Mouse (Mus musculus): ENCODE data around the gene Mthfr.

Gene Mthfr

DNA sequence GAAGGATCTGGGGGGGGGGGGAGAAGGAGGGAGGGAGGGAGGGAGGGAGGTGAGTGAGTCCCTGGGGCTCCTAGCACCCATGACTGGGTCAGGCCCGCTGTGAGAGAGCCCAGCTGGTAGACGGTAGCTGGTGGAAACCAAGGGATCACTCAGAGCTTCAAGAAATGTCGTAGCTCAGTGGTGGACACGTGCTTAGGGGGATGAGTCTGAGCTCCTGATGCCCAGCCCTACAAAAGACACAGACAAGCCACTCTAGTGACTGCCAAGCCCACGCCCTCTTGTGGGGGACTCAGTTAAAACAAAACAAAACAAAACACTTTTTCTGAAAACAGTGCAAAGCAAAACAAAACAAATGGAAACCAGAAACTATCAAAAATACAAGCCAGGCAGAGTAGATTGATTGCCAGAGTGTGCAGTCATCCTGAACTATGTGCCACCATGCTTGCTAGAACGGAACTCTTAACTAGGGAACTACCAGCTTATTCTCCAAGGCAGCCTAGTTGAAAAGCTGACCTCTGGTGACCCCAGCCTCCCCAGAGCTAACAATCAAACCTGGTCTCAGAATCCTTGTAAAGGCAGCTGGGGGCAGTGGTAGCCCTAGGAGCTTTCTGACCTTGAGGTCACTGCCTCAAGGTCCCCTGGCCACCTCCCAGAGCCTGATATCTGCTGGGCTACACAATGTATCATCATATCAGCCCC, 27.0 kb downstream of the Mthfr start:
- DNase-seq (ENCODE audit: low spot score), result no peak

DNA sequence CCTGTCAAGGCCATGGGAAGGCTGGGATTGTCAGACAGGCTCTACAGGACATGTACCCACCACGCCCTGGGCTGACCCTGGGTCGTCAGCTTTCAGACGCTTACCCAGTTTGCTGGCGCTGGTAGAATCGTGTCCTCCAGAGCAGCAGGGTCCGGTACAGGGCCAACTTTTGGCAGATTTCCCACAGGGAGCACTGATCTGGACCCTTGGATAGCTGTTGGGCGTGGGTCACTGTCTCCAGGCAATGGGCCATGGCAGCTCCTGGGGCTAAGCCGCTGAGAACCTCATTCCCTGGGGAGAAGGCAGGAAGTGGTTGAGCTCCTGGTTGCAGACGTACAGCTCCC, 27.5 kb downstream of the Mthfr start:
- no peak for DNase-seq (ENCODE audit: low spot score)

DNA sequence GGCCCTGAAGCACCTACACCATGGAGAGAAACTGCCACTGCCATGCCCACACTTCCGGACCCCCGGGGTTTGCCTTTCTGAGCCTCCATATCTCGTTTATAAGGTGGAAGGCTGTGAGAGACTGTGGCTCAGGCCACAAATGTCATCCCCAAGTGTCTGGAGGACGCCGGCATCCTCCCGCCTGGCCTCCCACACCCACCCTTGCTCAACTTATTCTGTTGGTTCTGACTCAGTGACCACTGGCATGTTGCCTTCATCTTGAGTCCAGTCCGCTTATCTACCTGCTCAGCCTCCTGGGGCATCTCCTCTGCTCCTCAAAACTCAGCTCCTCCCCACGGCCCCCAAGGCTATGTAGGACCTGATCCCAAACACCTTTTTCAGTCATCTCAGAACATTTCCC, 28.5 kb downstream of the Mthfr start:
- no peak for DNase-seq (ENCODE audit: low spot score)

GRCm38 (mm10) chr4:148069602-148070218, 30.8 kb downstream of the Mthfr start:
- DNase-seq (ENCODE audit: low spot score), result no peak

GRCm38 (mm10) chr4:148071508-148071907, 32.6 kb downstream of the Mthfr start:
- no peak for DNase-seq (ENCODE audit: low spot score)

- DNase-seq (ENCODE audit: low spot score), result no peak
Observed at GRCm38 (mm10) chr4:148074521-148075189, 35.8 kb downstream of the Mthfr start.

- peak; percentile 42 for DNase-seq (ENCODE audit: low spot score)
Observed at GRCm38 (mm10) chr4:148075259-148075658, 36.4 kb downstream of the Mthfr start.

DNA sequence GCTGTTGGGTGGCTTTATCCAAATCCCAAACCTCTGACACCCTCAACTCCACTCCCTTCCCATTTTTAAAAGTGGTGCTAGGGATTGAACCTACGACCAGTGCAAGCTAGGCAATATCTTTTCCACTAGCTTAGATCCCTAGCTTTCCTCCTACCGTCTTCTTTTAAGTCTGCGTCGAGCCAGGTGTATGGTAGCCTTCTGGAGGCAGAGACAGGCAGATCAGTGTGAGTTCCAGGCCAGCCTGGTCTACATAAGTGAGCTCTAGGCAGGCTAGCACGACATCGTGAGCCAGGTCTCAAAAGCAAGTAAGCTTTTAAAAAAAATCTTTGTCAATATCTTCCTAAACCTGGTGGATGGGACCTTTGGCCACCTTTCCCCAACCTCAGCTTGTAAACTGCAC, 37.0 kb downstream of the Mthfr start:
- no peak for DNase-seq (ENCODE audit: low spot score)

- no peak for DNase-seq (ENCODE audit: low spot score)
Observed at GRCm38 (mm10) chr4:148079212-148079611, 40.3 kb downstream of the Mthfr start.

- DNase-seq (ENCODE audit: low spot score), result no peak
Observed at GRCm38 (mm10) chr4:148079944-148080596, 41.2 kb downstream of the Mthfr start.

DNA sequence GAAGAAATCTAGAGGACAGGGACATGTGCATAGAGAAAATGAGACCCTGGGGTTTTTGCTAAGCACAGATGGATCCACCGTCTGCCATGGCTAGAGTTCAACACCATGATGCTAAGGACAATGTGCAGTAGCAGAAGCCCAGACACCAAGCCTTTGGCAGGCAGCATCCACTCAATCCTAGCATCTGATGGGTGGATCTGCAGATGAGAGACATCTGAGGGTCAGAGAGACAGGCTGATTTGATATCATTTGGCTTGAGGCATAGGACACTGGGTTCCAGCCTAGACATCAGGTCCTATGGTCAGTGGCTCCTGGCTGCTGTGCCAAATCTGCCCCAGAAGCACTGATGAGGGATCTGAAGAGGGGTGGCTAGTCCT, 41.7 kb downstream of the Mthfr start:
- DNase-seq (ENCODE audit: low spot score), result no peak

- DNase-seq (ENCODE audit: low spot score), result no peak
Observed at GRCm38 (mm10) chr4:148081201-148081600, 42.3 kb downstream of the Mthfr start.

DNA sequence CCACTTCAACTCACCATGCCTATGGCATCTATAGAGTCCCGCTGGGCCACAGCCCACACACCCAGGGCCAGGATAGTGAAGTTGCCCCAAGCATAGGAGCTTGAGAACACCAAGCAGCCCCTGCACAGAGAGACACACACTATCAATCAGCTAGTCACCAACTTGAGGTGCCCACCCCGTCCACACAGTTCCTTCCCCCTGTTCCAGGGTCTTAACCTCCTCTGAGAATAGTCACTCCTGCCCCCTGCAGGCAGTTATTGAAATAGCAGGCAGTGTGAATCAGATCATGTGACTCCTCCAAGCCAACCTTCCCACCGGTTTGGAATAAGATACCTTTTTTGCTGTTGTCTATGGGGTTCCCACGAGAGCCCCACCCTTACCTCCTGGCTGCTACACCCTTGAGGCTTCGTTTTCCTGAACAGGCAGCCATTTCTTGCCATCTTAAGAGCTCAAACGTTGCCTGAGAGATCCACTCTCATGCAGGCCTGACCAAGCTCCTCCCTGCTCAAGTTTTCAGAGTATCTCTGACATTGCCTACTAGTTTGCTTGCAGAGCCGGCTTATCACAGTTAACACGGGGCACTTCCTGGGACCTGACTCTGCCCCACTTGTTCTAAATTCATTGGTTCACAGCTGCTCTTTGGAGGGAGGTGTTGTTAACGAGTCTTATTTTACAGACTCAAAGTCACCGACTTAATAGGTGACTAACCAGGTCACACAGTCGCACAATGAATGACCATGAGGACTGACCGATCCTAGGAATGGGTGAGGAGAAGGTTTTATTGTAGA, 43.6 kb downstream of the Mthfr start:
- DNase-seq (ENCODE audit: low spot score), result peak; percentile 80

DNA sequence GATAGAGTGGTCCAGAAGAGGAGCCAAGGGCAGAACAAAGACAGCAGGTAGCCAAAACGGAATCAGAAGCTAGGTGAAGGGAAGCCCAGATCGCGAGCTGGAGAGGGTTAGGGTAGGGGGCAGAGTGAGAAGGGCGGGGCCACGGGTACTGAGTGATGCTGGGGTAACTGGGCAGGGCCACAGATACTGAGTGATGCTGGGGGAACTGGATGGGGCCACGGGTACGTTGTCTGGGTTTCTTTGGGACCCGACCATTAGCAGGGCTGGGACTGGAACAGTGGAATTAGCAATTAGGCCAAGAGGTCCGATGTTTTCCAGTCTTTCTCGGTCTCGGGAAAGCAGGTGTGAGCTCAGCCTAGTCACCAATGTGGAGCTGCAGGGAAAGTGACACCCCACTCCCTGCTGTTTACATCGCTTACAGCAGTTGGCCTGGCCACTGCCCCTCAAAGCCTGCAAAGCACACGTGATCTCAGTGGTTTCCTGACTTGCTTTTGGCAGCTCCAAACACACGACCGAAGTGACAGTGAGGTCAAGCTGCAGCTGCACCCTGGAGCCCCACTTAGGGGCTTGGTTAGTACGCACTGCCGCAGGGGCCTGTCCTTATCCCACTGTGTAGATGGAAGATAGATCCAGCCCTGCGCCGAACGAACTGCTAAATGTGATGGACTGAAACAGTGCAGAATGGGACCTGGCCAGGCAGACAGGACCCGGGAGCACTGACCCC, 44.5 kb downstream of the Mthfr start:
- DNase-seq (ENCODE audit: low spot score), result no peak

- DNase-seq (ENCODE audit: low spot score), result peak; percentile 89
Observed at GRCm38 (mm10) chr4:148084261-148084714, 45.4 kb downstream of the Mthfr start.

DNA sequence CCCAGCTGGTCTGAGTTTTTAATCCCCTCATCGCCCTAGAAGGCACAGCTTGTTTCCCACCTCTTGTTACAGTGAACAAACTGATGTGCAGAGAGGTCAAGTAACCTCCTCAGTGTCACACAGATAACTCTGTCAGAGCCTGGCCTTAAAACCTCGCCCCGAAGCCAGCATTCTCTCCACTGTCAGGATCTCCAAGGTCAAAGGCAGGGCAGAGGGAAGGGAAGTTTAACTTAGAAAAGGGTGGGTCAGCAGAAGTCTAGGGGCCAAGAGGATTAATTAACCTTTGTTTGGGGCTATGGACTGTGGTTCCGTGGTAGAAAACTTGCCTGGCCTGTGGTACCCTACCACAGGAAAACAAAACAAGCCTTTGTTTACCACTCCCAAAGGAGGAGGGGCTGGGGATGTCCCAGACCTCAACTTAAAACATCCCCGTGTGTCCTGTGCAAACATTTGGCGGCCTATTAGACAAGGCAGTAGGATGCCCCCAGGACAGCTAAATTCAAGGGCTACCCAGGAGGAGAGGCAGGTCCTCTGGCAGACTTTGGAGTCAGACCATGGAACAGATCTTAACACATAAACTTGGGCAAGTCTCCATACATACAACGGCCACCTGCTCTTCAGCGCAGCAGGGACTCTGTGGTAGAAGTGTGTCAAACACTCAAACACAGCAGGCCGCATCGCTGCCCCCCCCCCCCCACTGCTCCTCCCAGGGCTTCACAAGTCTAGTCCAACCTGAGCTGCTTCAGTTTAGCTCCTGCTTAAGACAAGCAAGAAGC, 46.4 kb downstream of the Mthfr start:
- DNase-seq (ENCODE audit: low spot score), result peak; percentile 62

- DNase-seq (ENCODE audit: low spot score), result no peak
Observed at GRCm38 (mm10) chr4:148085907-148086305, 47.0 kb downstream of the Mthfr start.

- DNase-seq (ENCODE audit: low spot score), result no peak
Observed at GRCm38 (mm10) chr4:148087091-148087906, 48.4 kb downstream of the Mthfr start.

- peak; percentile 91 for DNase-seq (ENCODE audit: low spot score)
Observed at GRCm38 (mm10) chr4:148087907-148088527, 49.1 kb downstream of the Mthfr start, which contains the start of gene Agtrap. Agtrap (minus strand) TSS chr4:148088031.

Data from yolk sac, embryonic 10.5 days (tissue).